Mouse (Mus musculus): Measurements from ENCODE around the gene Gm5591. TPM values are rescaled to one million over a fixed set of nuclear protein-coding genes. Genes with fewer than 3 reads are reported as not detected.
"Not testable (repeated sequence)": the region's sequence is repeated elsewhere in the genome, so short reads cannot be mapped to it uniquely, and the experiment has no call there.

The Gm5591 gene
- not detected in 2 replicates for polyA plus RNA-seq (2015; fragmentation: Nextera tagmentation; extraction: Ambion mirVana)

DNA sequence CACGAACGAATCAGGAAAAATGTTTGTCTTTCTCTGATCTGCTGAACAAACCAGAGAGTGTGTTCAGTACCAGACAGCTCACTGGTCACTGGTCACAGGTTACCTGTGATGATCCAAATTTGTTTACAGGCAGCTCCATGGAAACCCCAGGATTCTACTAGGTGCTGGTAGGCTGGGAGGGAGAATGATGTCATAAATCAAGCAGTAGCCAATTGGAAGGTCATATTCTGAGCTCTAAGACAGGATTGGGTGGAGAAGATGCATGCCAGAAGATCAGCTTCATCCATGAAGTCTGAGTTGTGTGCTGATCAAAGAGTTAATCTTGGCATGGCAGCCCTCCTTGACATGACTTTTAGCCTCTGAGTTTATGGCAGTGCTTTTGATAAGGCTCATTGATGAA is at the start of gene Gm5591:
Gene Gm5591 (minus strand): TSS at position 101 of the 400 bp plus-strand sequence.
- WGBS (ENCODE audit: insufficient replicate concordance): 33% methylated on average over 2 of the region's 2 CpGs
- not testable (repeated sequence) for H3K4me2 ChIP-seq (ENCODE audit: low read depth, low read length); H3K4me1 ChIP-seq (ENCODE audit: control insufficient read depth, low read depth, low read length); H3K9me3 ChIP-seq (replicated peaks; ENCODE audit: control insufficient read depth, low read length); H3K36me3 ChIP-seq (ENCODE audit: control insufficient read depth, insufficient read depth); H3K27ac ChIP-seq (ENCODE audit: low read length); H3K4me3 ChIP-seq (ENCODE audit: low read depth, low read length); H3K9ac ChIP-seq (ENCODE audit: low read depth, low read length); ATAC-seq (ENCODE audit: low read depth); H3K27me3 ChIP-seq (ENCODE audit: control insufficient read depth, insufficient read depth, low read depth, low read length)

- H3K9me3 ChIP-seq (replicated peaks; ENCODE audit: control insufficient read depth, low read length); H3K4me1 ChIP-seq (ENCODE audit: control insufficient read depth, low read depth, low read length); H3K9ac ChIP-seq (ENCODE audit: low read depth, low read length); H3K4me3 ChIP-seq (ENCODE audit: low read depth, low read length); ATAC-seq (ENCODE audit: low read depth); H3K4me2 ChIP-seq (ENCODE audit: low read depth, low read length); H3K36me3 ChIP-seq (ENCODE audit: control insufficient read depth, insufficient read depth); H3K27ac ChIP-seq (ENCODE audit: low read length); H3K27me3 ChIP-seq (ENCODE audit: control insufficient read depth, insufficient read depth, low read depth, low read length): not testable (repeated sequence)
- 67% methylated on average over 1 of the region's 1 CpGs for WGBS (ENCODE audit: insufficient replicate concordance)
Observed at GRCm38 (mm10) chr7:38488468-38488867, 39.5 kb downstream of the Gm5591 start.
